12 mouse cellular contexts compared by ENCODE assay signal in the genomic region with DNA sequence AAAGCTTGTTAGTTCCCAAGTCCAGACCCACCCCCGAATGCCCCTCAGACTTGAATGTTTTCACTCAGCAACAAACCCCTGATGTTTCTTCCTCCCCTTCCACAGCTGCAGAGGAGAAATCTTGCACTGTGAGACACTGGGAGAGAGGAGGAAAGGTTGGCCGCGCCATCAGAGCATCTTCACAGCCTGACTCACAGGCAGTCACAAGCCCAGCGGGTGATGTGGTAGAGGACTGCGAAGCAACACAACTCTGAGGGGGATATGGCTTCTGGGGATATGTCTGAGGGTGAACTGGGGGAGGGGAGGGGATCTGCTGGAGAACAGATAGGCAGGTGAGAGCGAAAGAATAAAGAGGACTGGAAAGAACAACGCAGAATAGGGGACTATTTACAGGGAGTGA. TPM values are rescaled to one million over a fixed set of nuclear protein-coding genes. Genes with fewer than 3 reads are reported as not detected.
DNase-seq lines count a peak whose midpoint lies in the region; ATAC-seq and TF ChIP-seq lines count a peak whose summit lies in the region.
"Had no signal": no experiment of that assay in that cellular context is flagged by ENCODE, and none has a peak within 500 bp of the region (broad histone marks: within the 10 kb centered on the region; RNA-seq: fewer than 3 reads in every experiment).

No protein-coding gene starts in this region.

- peak overlapping the region; percentile 77 for H3K9ac ChIP-seq in forebrain, embryonic 15.5 days (replicated peaks)
- H3K9ac ChIP-seq in limb, embryonic 13.5 days, result no peak overlapping the region
- H3K9ac ChIP-seq in kidney, embryonic 16.5 days (replicated peaks; ENCODE audit: low read length), result no peak overlapping the region
- H3K9ac ChIP-seq: stomach, embryonic 15.5 days had no signal

- DNase-seq in right cerebral cortex, postnatal 25 days, result peak; percentile 27
- DNase-seq in right cerebral cortex, postnatal 10 days (ENCODE audit: low spot score in 2 of 2), result no peak
- no peak for DNase-seq in adipocyte (ENCODE audit: low spot score)
- no peak for DNase-seq in gastrocnemius, adult 2 months

- H3K4me2 ChIP-seq in forebrain, embryonic 15.5 days (replicated peaks), result peak overlapping the region; percentile 85
- H3K4me2 ChIP-seq in limb, embryonic 13.5 days (replicated peaks), result peak overlapping the region; percentile 94
- H3K4me2 ChIP-seq in kidney, embryonic 16.5 days (replicated peaks; ENCODE audit: low read depth, low read length), result no peak overlapping the region

- H3K27ac ChIP-seq in forebrain, embryonic 15.5 days (replicated peaks), result no peak overlapping the region
- no peak overlapping the region for H3K27ac ChIP-seq in limb, embryonic 13.5 days
- H3K27ac ChIP-seq in olfactory bulb, adult 2 months (ENCODE audit: insufficient read depth, low read depth, low read length), result peak overlapping the region; percentile 95
- H3K27ac ChIP-seq in kidney, embryonic 16.5 days (ENCODE audit: low read length), result no peak overlapping the region
- no peak overlapping the region for H3K27ac ChIP-seq in gastrocnemius, adult 2 months
- H3K27ac ChIP-seq: stomach, embryonic 15.5 days had no signal

- TF ChIP-seq CTCF in olfactory bulb, adult 2 months (IDR thresholded peaks at IDR 0.05; ENCODE audit: insufficient read depth, low read depth, low read length), result no peak
- no peak for TF ChIP-seq CTCF in gastrocnemius, adult 2 months (IDR thresholded peaks at IDR 0.05)

- no peaks in the 10 kb centered on the region for H3K27me3 ChIP-seq in forebrain, embryonic 15.5 days
- H3K27me3 ChIP-seq in limb, embryonic 13.5 days, result peaks cover 30% of the 10 kb centered on the region
- H3K27me3 ChIP-seq in kidney, embryonic 16.5 days (ENCODE audit: insufficient read depth, low read length), result peaks cover 10% of the 10 kb centered on the region

- no peaks in the 10 kb centered on the region for H3K36me3 ChIP-seq in forebrain, embryonic 15.5 days
- H3K36me3 ChIP-seq in limb, embryonic 13.5 days, result no peaks in the 10 kb centered on the region
- no peaks in the 10 kb centered on the region for H3K36me3 ChIP-seq in kidney, embryonic 16.5 days (ENCODE audit: insufficient read depth, low read length)
- H3K36me3 ChIP-seq: stomach, embryonic 15.5 days had no signal

- no peak for ATAC-seq in forebrain, embryonic 15.5 days (replicated peaks)
- no peak for ATAC-seq in limb, embryonic 13.5 days (ENCODE audit: low FRiP score, low read depth)
- no peak for ATAC-seq in kidney, embryonic 16.5 days (ENCODE audit: low FRiP score, low TSS enrichment)

- WGBS in forebrain, embryonic 15.5 days, result 14% methylated on average over 7 of the region's 7 CpGs
- WGBS in limb, embryonic 13.5 days, result 15% methylated on average over 7 of the region's 7 CpGs
- 13% methylated on average over 7 of the region's 7 CpGs for WGBS in olfactory bulb, adult 2 months
- 22% methylated on average over 7 of the region's 7 CpGs for WGBS in kidney, embryonic 16.5 days

- 0 out of 2 replicates have a peak, but pooled peaks have one; percentile 23 for TF ChIP-seq POLR2A in olfactory bulb, adult 2 months (IDR thresholded peaks at IDR 0.05; ENCODE audit: insufficient read depth, low read depth, low read length)

- H3K4me3 ChIP-seq in forebrain, embryonic 15.5 days, result peak overlapping the region; percentile 90
- peak overlapping the region; percentile 59; the same call in 1 of the 2 replicates for H3K4me3 ChIP-seq in limb, embryonic 13.5 days
- H3K4me3 ChIP-seq in olfactory bulb, adult 2 months (ENCODE audit: insufficient read depth, low read depth, low read length), result peak overlapping the region; percentile 88
- no peak overlapping the region for H3K4me3 ChIP-seq in kidney, embryonic 16.5 days (ENCODE audit: low read length)
- no peak overlapping the region for H3K4me3 ChIP-seq in gastrocnemius, adult 2 months

- intact Hi-C loops in gastrocnemius, adult 2 months (cut with DNase I), result no loop called here

- no peaks in the 10 kb centered on the region for H3K9me3 ChIP-seq in forebrain, embryonic 15.5 days
- no peaks in the 10 kb centered on the region for H3K9me3 ChIP-seq in limb, embryonic 13.5 days
- no peaks in the 10 kb centered on the region for H3K9me3 ChIP-seq in kidney, embryonic 16.5 days (ENCODE audit: low read length)
- H3K9me3 ChIP-seq: stomach, embryonic 15.5 days had no signal

- H3K4me1 ChIP-seq in forebrain, embryonic 15.5 days, result peaks cover 19% of the 10 kb centered on the region
- peaks cover 20% of the 10 kb centered on the region for H3K4me1 ChIP-seq in limb, embryonic 13.5 days
- peaks cover 10% of the 10 kb centered on the region for H3K4me1 ChIP-seq in olfactory bulb, adult 2 months (ENCODE audit: control insufficient read depth, insufficient read depth, low read length)
- peaks cover 13% of the 10 kb centered on the region for H3K4me1 ChIP-seq in kidney, embryonic 16.5 days (ENCODE audit: insufficient read depth, low read length)

RNA-seq across cellular contexts. Expression of gene Hcn3, which starts 1.3 kb away (rescaled TPM):
- 30.1 and 34.3 TPM in 2 replicates for polyA plus RNA-seq in forebrain, embryonic 15.5 days (2015; fragmentation: Nextera tagmentation; extraction: Ambion mirVana)
- polyA plus RNA-seq in limb, embryonic 13.5 days (2015; fragmentation: Nextera tagmentation; extraction: Ambion mirVana), result 2.0 and 3.0 TPM in 2 replicates
- not detected in 2 replicates for polyA plus RNA-seq in olfactory bulb, adult 2 months (2012; ENCODE audit: insufficient read depth, insufficient read length, low replicate concordance, missing spikeins)
- 1.8 and 2.0 TPM in 2 replicates for polyA plus RNA-seq in kidney, embryonic 16.5 days (2015; fragmentation: Nextera tagmentation; extraction: Ambion mirVana)
- under 1 TPM; 0.31 to 0.43 TPM for total RNA-seq in gastrocnemius, adult 2 months (2021)

RNA-seq across cellular contexts. Expression of gene Clk2, which starts 5.9 kb away (rescaled TPM):
- 26.5 and 26.9 TPM in 2 replicates for polyA plus RNA-seq in forebrain, embryonic 15.5 days (2015; fragmentation: Nextera tagmentation; extraction: Ambion mirVana)
- 32.3 and 36.6 TPM in 2 replicates for polyA plus RNA-seq in limb, embryonic 13.5 days (2015; fragmentation: Nextera tagmentation; extraction: Ambion mirVana)
- not detected in 2 replicates for polyA plus RNA-seq in olfactory bulb, adult 2 months (2012; ENCODE audit: insufficient read depth, insufficient read length, low replicate concordance, missing spikeins)
- polyA plus RNA-seq in kidney, embryonic 16.5 days (2015; fragmentation: Nextera tagmentation; extraction: Ambion mirVana), result 29.1 and 30.6 TPM in 2 replicates
- total RNA-seq in gastrocnemius, adult 2 months (2021), result 10 to 100 TPM; 16.0 to 21.4 TPM

RNA-seq across cellular contexts. Expression of gene Scamp3, which starts 18.6 kb away (rescaled TPM):
- polyA plus RNA-seq in forebrain, embryonic 15.5 days (2015; fragmentation: Nextera tagmentation; extraction: Ambion mirVana), result 116 and 120 TPM in 2 replicates
- polyA plus RNA-seq in limb, embryonic 13.5 days (2015; fragmentation: Nextera tagmentation; extraction: Ambion mirVana), result 115 and 119 TPM in 2 replicates
- polyA plus RNA-seq in olfactory bulb, adult 2 months (2012; ENCODE audit: insufficient read depth, insufficient read length, low replicate concordance, missing spikeins), result not detected in 2 replicates
- 140 TPM in 2 replicates for polyA plus RNA-seq in kidney, embryonic 16.5 days (2015; fragmentation: Nextera tagmentation; extraction: Ambion mirVana)
- total RNA-seq in gastrocnemius, adult 2 months (2021), result 10 to 100 TPM; 37.7 to 39.0 TPM

RNA-seq across cellular contexts. Expression of gene Pklr, which starts 22.7 kb away (rescaled TPM):
- 0.06 and 0.10 TPM in 2 replicates for polyA plus RNA-seq in forebrain, embryonic 15.5 days (2015; fragmentation: Nextera tagmentation; extraction: Ambion mirVana)
- polyA plus RNA-seq in limb, embryonic 13.5 days (2015; fragmentation: Nextera tagmentation; extraction: Ambion mirVana), result 0.33 and 0.68 TPM in 2 replicates
- not detected in 2 replicates for polyA plus RNA-seq in olfactory bulb, adult 2 months (2012; ENCODE audit: insufficient read depth, insufficient read length, low replicate concordance, missing spikeins)
- 4.7 and 5.0 TPM in 2 replicates for polyA plus RNA-seq in kidney, embryonic 16.5 days (2015; fragmentation: Nextera tagmentation; extraction: Ambion mirVana)
- total RNA-seq in gastrocnemius, adult 2 months (2021), result not detected
- total RNA-seq: adrenal gland, postnatal 36 days; left cerebral cortex, postnatal 25 days had no signal
- polyA plus RNA-seq: frontal cortex, adult 2 months had no signal

RNA-seq across cellular contexts. Expression of gene Fam189b, which starts 24.3 kb away (rescaled TPM):
- 22.3 and 24.6 TPM in 2 replicates for polyA plus RNA-seq in forebrain, embryonic 15.5 days (2015; fragmentation: Nextera tagmentation; extraction: Ambion mirVana)
- 34.0 and 35.2 TPM in 2 replicates for polyA plus RNA-seq in limb, embryonic 13.5 days (2015; fragmentation: Nextera tagmentation; extraction: Ambion mirVana)
- polyA plus RNA-seq in olfactory bulb, adult 2 months (2012; ENCODE audit: insufficient read depth, insufficient read length, low replicate concordance, missing spikeins), result not detected in 2 replicates
- polyA plus RNA-seq in kidney, embryonic 16.5 days (2015; fragmentation: Nextera tagmentation; extraction: Ambion mirVana), result 43.6 and 51.2 TPM in 2 replicates
- 10 to 100 TPM; 15.8 to 17.2 TPM for total RNA-seq in gastrocnemius, adult 2 months (2021)

Comparison
In these comparisons a context has a peak if more than half of its experiments do, and no peak if none do; other contexts are left out.
1. H3K4me3 ChIP-seq: peak in forebrain, embryonic 15.5 days (single experiment), limb, embryonic 13.5 days (single experiment) and olfactory bulb, adult 2 months (single experiment); none in kidney, embryonic 16.5 days (single experiment) and gastrocnemius, adult 2 months (single experiment).